Mouse (Mus musculus): ENCODE results near the gene Trim67.

DNA sequence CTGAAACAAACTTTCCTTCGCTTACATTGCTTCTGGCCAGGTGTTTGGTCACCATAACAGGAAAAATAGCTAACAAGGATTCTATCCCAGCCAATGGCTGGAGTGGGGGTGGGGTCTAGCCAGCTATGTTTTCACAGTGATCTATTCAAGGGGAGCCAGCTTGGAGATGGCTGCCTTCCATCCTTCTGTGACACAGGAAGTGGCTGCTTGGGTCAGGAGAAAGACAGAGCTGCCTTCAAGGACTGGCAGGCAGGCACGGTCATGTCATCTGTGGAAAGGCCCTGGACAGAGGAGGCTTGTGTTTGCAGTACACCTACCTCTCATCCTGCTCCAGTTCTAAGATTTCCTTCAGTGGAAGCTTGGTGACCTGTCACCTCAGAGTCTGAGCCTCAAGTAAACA is 20.5 kb upstream of the Trim67 start:
- TF ChIP-seq CTCF (IDR thresholded peaks at IDR 0.05; ENCODE audit: low read depth, low read length) (no peak), POLR2A (IDR thresholded peaks at IDR 0.05; ENCODE audit: borderline replicate concordance, low read depth, low read length) (no peak)
